Mouse (Mus musculus): Measurements from ENCODE around the gene Idh3a. TPM values are rescaled to one million over a fixed set of nuclear protein-coding genes. Genes with fewer than 3 reads are reported as not detected.
A peak's percentile ranks its signal among the peaks of the same experiment; 100 is the strongest.

Idh3a gene
- total RNA-seq (2014; rRNA removed) (25.9 and 26.1 TPM in 2 replicates), polyA plus RNA-seq (2012; rRNA removed) (16.3 and 19.0 TPM in 2 replicates)

DNA sequence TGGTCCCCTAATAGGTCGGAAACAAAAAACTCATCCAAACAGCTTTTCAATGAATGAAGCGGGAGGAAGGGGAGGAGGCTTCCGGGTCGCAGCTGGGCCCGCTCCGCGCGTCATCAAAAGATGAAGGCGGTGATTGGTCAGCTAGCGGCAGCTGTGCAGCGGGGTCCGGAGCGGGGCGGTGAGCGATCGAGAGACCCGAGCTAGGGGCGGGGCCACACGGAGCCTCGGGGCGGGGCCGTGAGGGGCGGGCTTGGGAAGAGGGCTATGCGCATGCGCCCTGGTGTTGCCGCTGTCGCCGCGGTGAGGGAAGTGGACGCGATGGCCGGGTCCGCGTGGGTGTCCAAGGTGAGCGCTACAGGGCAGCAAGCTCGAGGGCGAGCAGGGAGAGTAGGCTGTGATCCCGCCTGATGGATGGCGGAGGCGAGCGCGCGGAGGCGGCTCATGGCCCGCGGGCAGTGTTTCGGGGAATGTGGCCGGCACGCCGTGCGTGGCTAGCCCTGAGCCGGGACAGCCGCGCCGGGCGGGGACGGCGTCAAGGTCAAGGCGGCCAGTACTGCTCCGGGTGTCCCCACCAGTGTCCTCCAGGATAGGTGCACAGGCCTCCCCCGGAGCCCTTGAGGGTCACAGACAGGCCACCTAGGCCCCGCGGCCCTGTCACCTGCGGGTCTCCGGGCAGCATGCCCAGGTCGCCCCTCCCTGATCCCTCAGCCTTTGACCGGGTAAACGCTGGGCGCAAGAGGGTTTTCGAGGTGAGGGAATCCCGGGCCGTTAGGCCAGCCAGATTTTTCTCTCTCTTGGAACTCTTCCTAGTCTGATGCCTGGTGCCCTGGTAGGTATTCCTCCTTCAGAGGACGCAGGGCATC lies at the start of gene Idh3a:
Gene Idh3a, plus strand, starts transcription at position 136 of the 863 bp plus-strand sequence.
- TF ChIP-seq POLR2A (IDR thresholded peaks at IDR 0.05; ENCODE audit: extremely low read depth, insufficient read depth, low read length) (peak; percentile 88), CTCF (IDR thresholded peaks at IDR 0.05; ENCODE audit: low read depth, low read length) (no peak)
- peak within 1 kb of the TSS; percentile 72 for H3K4me3 ChIP-seq (ENCODE audit: insufficient read depth, low read depth, low read length)
- under 1% methylated on average over 73 of the region's 73 CpGs for WGBS
- H3K9ac ChIP-seq (ENCODE audit: low read depth, low read length) = peak within 1 kb of the TSS; percentile 94
- H3K36me3 ChIP-seq (ENCODE audit: control insufficient read depth, insufficient read depth, low read length) = peaks cover 10% of the 10 kb centered on the region
- H3K79me2 ChIP-seq (ENCODE audit: control insufficient read depth, insufficient read depth, low read length) = peaks cover 7% of the 10 kb centered on the region
- H3K27me3 ChIP-seq (ENCODE audit: control insufficient read depth, insufficient read depth, low read length) = no peaks in the 10 kb centered on the region
- peak; percentile 77 for DNase-seq (ENCODE audit: extremely low read depth, low read depth, low spot score)
- H3K4me1 ChIP-seq (ENCODE audit: control insufficient read depth, insufficient read depth, low read length) = peaks cover 7% of the 10 kb centered on the region
- H3K27ac ChIP-seq (replicated peaks; ENCODE audit: insufficient read depth, low read depth, low read length) = peak within 1 kb of the TSS; percentile 81

DNA sequence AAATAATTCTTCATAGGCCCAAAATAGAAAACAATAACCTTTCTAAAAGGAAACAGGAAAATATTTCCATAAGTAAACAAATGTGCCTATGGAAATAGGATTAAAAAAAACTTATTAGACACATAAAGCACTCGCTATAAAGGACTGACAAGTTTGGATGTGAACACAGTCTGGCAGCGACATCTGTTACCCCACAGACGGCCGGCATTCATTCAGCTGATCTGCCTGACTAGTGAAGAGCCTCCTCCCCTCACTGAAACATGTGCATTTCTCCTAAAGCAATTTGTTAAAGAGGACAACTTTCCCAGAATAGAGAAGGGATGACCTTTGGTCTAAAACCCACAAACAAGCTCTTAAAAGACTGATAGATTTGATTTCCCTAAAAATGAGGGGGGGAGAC lies 49.1 kb upstream of the Idh3a start:
- WGBS = 72% methylated on average over 4 of the region's 4 CpGs
- no peaks in the 10 kb centered on the region for H3K27me3 ChIP-seq (ENCODE audit: control insufficient read depth, insufficient read depth, low read length)
- no peak overlapping the region for H3K4me3 ChIP-seq (ENCODE audit: insufficient read depth, low read depth, low read length)
- H3K27ac ChIP-seq (replicated peaks; ENCODE audit: insufficient read depth, low read depth, low read length) = no peak overlapping the region
- H3K4me1 ChIP-seq (ENCODE audit: control insufficient read depth, insufficient read depth, low read length) = no peaks in the 10 kb centered on the region
- no peak for DNase-seq (ENCODE audit: extremely low read depth, low read depth, low spot score)
- no peak for TF ChIP-seq CTCF (IDR thresholded peaks at IDR 0.05; ENCODE audit: low read depth, low read length)
- TF ChIP-seq POLR2A (IDR thresholded peaks at IDR 0.05; ENCODE audit: extremely low read depth, insufficient read depth, low read length) = no peak
- no peaks in the 10 kb centered on the region for H3K36me3 ChIP-seq (ENCODE audit: control insufficient read depth, insufficient read depth, low read length)
- H3K79me2 ChIP-seq (ENCODE audit: control insufficient read depth, insufficient read depth, low read length) = no peaks in the 10 kb centered on the region
- no peak overlapping the region for H3K9ac ChIP-seq (ENCODE audit: low read depth, low read length)

DNA sequence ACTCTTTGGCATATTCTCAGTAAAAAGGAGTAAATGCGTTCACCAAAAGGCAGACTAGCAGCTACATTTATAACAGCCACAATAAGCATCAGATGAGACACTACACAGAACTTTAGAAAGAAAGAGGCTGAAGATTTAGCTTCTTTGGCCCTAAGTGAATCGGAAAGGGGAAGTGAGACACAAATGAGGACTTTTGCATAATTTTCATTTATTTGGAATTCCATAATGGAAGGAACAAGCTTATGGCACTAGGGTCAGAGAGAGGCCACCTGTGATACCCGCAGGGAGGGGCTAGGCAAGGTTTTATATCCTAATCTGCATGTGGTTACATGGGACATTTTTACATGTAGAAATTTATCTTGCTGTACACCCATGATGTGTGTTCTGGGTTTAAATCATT lies 48.7 kb upstream of the Idh3a start:
- H3K36me3 ChIP-seq (ENCODE audit: control insufficient read depth, insufficient read depth, low read length) = no peaks in the 10 kb centered on the region
- H3K27me3 ChIP-seq (ENCODE audit: control insufficient read depth, insufficient read depth, low read length) = no peaks in the 10 kb centered on the region
- no peaks in the 10 kb centered on the region for H3K79me2 ChIP-seq (ENCODE audit: control insufficient read depth, insufficient read depth, low read length)
- TF ChIP-seq CTCF (IDR thresholded peaks at IDR 0.05; ENCODE audit: low read depth, low read length) (no peak), POLR2A (IDR thresholded peaks at IDR 0.05; ENCODE audit: extremely low read depth, insufficient read depth, low read length) (no peak)
- no peak overlapping the region for H3K27ac ChIP-seq (replicated peaks; ENCODE audit: insufficient read depth, low read depth, low read length)
- no peak for DNase-seq (ENCODE audit: extremely low read depth, low read depth, low spot score)
- no peak overlapping the region for H3K9ac ChIP-seq (ENCODE audit: low read depth, low read length)
- WGBS = 92% methylated on average over 3 of the region's 3 CpGs
- H3K4me1 ChIP-seq (ENCODE audit: control insufficient read depth, insufficient read depth, low read length) = no peaks in the 10 kb centered on the region
- H3K4me3 ChIP-seq (ENCODE audit: insufficient read depth, low read depth, low read length) = no peak overlapping the region

- H3K9ac ChIP-seq (ENCODE audit: low read depth, low read length) = no peak overlapping the region
- no peak overlapping the region for H3K27ac ChIP-seq (replicated peaks; ENCODE audit: insufficient read depth, low read depth, low read length)
- DNase-seq (ENCODE audit: extremely low read depth, low read depth, low spot score) = no peak
- no peaks in the 10 kb centered on the region for H3K36me3 ChIP-seq (ENCODE audit: control insufficient read depth, insufficient read depth, low read length)
- WGBS = 99% methylated on average over 3 of the region's 3 CpGs
- no peaks in the 10 kb centered on the region for H3K79me2 ChIP-seq (ENCODE audit: control insufficient read depth, insufficient read depth, low read length)
- H3K27me3 ChIP-seq (ENCODE audit: control insufficient read depth, insufficient read depth, low read length) = no peaks in the 10 kb centered on the region
- H3K4me3 ChIP-seq (ENCODE audit: insufficient read depth, low read depth, low read length) = no peak overlapping the region
- TF ChIP-seq CTCF (IDR thresholded peaks at IDR 0.05; ENCODE audit: low read depth, low read length) (no peak), POLR2A (IDR thresholded peaks at IDR 0.05; ENCODE audit: extremely low read depth, insufficient read depth, low read length) (no peak)
- no peaks in the 10 kb centered on the region for H3K4me1 ChIP-seq (ENCODE audit: control insufficient read depth, insufficient read depth, low read length)
Observed at GRCm38 (mm10) chr9:54538244-54538643, 47.9 kb upstream of the Idh3a start.

DNA sequence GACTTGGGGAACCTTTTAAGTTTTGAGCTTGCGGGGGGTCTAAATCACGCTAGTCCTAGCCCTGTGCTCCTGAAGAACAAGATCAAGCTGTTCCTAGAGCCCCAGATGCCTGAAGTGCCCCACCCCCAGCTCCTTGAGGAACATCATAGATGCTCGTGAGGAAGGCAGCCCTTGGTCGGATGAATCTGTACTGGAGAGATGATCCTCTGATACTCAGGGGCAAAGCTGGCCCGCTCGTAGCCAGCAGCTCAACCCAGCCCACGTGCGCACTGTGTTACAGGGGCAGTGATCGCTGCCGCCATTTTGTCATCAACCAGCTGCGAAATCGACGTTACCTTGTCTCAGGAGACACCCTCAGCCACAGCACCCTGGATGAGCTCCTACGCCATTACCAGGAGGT lies 47.5 kb upstream of the Idh3a start, which contains the start of gene Sh2d7:
Gene Sh2d7, plus strand, starts transcription at position 301 of the 400 bp plus-strand sequence.
- H3K27me3 ChIP-seq (ENCODE audit: control insufficient read depth, insufficient read depth, low read length) = no peaks in the 10 kb centered on the region
- no peaks in the 10 kb centered on the region for H3K79me2 ChIP-seq (ENCODE audit: control insufficient read depth, insufficient read depth, low read length)
- H3K9ac ChIP-seq (ENCODE audit: low read depth, low read length) = no peak within 1 kb of the TSS
- WGBS = 95% methylated on average over 14 of the region's 14 CpGs
- no peak within 1 kb of the TSS for H3K27ac ChIP-seq (replicated peaks; ENCODE audit: insufficient read depth, low read depth, low read length)
- DNase-seq (ENCODE audit: extremely low read depth, low read depth, low spot score) = no peak
- H3K4me1 ChIP-seq (ENCODE audit: control insufficient read depth, insufficient read depth, low read length) = no peaks in the 10 kb centered on the region
- H3K4me3 ChIP-seq (ENCODE audit: insufficient read depth, low read depth, low read length) = no peak within 1 kb of the TSS
- TF ChIP-seq CTCF (IDR thresholded peaks at IDR 0.05; ENCODE audit: low read depth, low read length) (no peak), POLR2A (IDR thresholded peaks at IDR 0.05; ENCODE audit: extremely low read depth, insufficient read depth, low read length) (no peak)
- H3K36me3 ChIP-seq (ENCODE audit: control insufficient read depth, insufficient read depth, low read length) = no peaks in the 10 kb centered on the region

DNA sequence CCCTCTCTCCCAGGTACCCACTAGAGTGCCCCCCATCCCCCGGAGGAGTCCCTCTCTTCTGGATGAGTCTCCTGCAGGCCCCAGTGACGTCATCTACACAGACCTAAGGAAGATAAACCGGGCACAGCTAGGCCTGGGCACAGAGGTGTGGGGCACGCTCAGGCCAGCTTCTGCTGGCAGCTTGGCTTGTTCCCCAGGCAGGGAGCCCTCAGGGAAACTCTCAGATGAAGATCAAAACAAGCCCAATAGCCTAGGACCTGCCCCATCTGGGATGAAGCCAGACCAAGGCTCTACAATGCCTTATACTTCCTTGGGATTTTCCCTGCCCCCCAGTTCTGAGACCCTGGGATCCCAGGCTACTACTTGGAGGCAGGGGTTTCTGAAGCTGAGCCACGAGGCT lies 45.3 kb upstream of the Idh3a start:
- Histone ChIP-seq H3K4me3 (ENCODE audit: insufficient read depth, low read depth, low read length) (no peak overlapping the region), H3K36me3 (ENCODE audit: control insufficient read depth, insufficient read depth, low read length) (no peaks in the 10 kb centered on the region), H3K9ac (ENCODE audit: low read depth, low read length) (no peak overlapping the region), H3K79me2 (ENCODE audit: control insufficient read depth, insufficient read depth, low read length) (no peaks in the 10 kb centered on the region), H3K4me1 (ENCODE audit: control insufficient read depth, insufficient read depth, low read length) (no peaks in the 10 kb centered on the region), H3K27ac (replicated peaks; ENCODE audit: insufficient read depth, low read depth, low read length) (no peak overlapping the region), H3K27me3 (ENCODE audit: control insufficient read depth, insufficient read depth, low read length) (no peaks in the 10 kb centered on the region)
- WGBS = 83% methylated on average over 5 of the region's 5 CpGs
- TF ChIP-seq POLR2A (IDR thresholded peaks at IDR 0.05; ENCODE audit: extremely low read depth, insufficient read depth, low read length) (no peak), CTCF (IDR thresholded peaks at IDR 0.05; ENCODE audit: low read depth, low read length) (no peak)
- DNase-seq (ENCODE audit: extremely low read depth, low read depth, low spot score) = no peak
